Mouse (Mus musculus) cerebellum, adult 9-11 months (tissue): ENCODE measurements around the gene Mcu.

ENCODE experiments used
- DNase-seq: peaks from one replicate; pipeline ENCODE4 v3.0.0; 2022

The Mcu gene

DNA sequence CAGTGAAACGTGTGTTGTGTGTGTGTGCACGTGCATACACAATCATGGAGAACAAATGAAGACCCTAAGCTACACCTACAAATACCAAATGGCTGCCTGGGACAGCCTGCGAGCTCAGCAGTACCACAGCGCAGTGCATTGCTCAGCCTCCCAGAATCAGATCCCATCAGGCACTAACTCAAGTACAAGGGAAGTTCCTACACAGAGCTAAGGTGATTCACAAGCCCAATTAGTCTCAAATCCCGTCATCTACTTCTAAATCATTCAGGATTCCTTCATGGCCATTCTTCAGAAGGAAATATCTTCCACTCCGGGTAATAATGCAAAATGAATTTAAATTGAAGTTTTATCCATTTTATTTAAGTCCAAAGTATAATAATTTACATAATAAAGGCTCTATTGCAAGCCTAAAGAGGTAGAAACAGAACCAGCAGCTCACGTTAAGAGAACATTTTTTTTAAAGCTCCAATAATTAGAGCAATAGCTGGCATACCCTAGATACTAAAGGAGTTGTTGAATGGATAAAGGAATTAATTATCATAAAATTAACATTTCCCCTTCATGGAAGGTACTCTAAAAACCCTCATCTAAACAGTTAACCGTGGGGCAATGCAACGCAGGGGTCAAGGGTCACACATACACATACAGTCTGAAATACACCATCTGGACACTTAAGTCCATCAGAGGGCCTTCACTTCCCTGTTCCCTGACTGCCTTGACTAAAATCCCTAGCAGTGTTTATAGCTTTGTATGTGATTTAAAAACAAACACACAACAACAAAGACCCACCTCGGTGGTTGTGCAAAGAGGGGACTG is 47.6 kb downstream of the Mcu start:
- DNase-seq, result no peak

DNA sequence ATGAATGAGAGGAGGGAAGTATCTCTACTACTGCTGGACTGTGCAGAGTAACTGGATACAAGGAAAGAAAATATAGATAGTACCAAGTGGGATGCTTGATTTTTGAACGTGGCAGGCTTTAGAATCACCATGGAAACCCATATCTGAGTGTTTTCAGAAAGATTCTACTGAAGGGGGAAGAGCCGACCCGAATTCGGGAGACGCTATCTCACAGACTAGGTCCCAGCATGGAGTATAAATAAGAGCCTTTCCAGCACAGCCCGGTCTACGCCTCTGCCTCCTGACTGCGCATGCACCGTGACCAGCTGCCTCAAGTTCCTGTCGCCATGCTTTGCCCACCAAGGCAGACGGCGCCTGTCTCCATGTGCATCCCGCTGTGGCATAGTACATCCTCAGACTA is 49.5 kb downstream of the Mcu start:
- no peak for DNase-seq

DNA sequence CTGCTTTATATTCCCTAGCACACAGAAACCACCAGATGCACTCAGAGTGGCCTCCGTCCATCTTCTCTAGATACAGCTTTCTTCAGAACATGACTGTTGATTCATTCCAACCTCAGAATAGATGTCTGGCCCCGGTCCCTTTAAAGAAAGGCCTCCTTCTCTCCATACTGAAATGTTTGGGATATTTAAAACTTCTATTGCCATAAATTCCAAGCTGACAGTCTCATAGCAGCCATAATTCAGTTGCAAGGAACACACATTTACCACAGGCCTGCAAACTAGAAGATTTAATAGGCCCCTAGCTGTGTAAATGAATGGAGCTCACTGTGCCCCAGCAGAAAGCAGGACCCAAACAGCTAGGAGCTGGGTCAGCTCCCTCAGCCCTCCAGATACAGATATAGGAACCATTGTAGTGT is 50.5 kb downstream of the Mcu start:
- no peak for DNase-seq

DNA sequence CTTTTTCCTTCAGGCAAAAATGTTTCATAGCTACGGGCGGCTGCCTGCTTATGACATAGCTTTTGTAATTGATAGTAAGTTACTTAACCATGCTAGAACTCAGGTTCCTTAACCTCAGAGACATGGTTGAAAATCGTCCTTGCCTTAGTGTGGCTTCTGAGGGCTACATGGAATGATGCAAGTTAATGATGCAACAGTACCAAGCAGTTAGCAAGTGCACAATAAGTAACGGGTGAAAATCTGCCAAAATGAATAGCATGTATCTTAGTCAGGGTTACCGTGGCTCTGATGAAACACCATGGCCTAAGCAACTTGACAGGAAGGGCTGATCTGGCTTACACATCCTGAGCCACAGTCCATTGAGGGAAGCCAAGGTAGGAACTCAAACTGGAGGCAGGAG is 51.9 kb downstream of the Mcu start:
- DNase-seq, result no peak

DNA sequence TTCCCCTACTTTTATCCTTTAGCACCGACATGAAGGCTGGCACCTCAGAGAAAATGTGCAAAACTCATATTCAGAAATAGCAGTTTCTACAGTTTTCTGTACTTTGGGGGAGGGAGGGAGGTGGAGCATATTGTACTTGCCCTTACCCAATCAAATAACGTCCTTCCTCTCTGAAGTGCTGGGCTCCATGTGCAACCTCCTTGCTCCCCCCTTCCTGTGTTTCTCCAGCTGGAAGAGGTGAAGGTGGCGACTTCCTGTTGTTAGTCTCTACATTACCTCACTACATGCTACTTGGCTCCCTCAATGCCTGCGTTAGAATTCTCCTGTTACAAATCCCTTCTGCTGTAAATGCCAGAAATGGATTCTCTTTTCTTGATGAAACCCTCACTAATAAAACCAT is 54.0 kb downstream of the Mcu start:
- no peak for DNase-seq

DNA sequence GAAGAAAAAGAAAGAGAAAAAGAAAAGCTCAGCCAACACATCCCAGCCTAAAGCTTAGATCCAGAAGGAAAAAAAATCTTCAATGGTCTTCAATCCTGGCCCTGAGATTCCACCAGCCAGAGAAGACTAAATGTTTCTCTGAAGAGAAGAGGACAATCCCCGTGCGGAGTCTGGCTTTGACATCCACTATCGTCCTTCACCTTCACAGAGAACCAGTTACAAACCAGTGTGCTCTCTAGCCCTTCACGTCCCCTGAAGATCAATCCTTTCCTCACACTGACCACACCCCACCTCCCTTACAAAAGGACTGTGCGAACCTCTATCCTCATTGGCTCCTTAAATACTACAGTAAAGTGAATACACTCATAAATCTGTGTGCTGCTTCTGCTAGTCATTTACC is 56.4 kb downstream of the Mcu start:
- DNase-seq, result no peak

DNA sequence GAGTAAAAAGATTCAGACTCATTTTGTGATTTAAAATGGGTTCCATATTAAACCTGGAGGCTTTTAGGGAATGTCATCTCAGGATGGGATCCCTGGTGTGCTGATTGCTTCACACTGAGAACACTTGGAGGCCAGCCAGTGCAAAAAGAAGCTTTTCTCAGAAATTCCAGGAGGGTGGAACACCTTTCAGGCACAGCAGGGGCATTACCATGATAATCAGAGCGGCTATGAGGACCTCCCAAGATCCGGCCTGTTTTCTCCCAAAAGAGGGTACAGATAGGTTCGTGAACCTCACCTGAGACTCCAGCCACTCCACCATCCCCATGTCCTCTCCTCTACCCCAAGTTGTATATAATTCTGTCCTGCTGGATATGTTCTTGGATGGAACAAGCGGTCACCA is 57.9 kb downstream of the Mcu start:
- peak; percentile 58 for DNase-seq

DNA sequence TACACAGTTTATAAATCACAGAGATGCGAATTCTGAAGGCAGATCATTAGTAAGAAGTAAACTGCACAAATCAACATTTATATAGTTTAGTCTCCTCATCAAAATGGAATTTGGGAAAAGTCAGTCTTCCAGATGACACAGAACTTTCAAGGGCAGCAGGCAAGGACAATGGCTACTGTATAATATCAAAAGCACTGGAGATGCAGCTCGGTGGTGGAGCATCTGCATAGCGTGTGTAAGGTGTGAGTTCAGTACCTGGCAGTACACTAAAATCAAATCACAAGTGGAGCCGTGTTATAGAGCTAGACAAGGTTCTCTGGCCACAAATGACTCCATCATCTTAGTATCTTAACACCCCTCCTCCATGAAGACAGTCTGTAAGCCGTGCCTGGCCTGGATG is 58.3 kb downstream of the Mcu start:
- DNase-seq, result no peak

DNA sequence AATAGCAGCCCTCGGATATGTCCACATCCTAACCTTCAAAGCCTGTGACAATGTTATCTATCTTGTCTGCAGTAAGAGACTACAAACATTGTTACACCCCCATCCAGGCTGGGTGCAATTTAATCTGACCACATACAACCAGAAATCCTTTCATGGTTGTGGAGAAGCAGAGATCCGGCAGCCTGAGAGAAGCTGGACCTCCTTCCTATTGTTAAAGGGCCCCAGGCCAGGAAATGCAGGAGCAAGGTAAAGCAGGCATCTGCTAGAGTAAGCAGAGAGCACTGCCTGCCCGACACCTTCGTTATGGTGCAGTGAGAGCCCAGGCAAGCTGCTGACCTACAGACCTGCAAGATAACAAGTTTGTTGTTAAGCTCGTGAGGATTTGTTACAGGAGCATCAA is 60.0 kb downstream of the Mcu start:
- no peak for DNase-seq

DNA sequence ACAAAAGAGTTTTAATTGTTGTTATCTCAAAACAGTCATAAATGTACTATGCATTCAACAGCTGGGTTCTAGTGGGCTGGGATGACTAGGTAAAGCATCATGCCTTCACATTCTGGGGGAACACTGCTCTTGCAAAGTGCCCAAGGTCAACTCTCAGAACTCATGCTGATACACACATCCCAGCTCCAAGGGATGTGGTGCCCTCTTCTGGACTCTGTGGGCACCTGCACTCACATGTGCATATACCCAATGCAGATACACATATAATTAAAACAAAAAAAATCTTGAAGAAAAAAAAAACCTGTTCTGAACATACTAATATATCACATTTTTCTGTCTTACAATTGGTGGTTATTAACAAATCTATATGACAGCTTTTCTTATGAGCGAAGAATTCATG is 62.2 kb downstream of the Mcu start:
- no peak for DNase-seq

DNA sequence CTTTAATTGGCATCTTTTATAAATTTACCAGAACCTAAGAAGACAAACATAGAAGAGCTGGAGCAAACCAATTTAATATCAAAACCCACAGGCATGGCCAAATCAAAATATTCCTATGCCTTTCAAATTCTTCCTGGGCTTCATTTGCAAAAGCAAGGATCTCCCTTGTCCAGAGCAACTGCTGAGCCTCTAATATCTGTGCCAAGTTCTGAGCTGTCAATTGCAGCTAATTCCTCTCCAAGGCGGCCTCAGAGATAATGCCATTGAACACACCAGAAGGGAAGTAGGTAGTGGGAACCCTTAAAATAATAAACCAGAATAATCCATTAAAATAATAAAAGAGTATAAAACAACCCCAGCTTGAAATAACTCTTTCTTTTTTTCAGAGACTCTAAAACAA is 64.0 kb downstream of the Mcu start:
- peak; percentile 59 for DNase-seq

DNA sequence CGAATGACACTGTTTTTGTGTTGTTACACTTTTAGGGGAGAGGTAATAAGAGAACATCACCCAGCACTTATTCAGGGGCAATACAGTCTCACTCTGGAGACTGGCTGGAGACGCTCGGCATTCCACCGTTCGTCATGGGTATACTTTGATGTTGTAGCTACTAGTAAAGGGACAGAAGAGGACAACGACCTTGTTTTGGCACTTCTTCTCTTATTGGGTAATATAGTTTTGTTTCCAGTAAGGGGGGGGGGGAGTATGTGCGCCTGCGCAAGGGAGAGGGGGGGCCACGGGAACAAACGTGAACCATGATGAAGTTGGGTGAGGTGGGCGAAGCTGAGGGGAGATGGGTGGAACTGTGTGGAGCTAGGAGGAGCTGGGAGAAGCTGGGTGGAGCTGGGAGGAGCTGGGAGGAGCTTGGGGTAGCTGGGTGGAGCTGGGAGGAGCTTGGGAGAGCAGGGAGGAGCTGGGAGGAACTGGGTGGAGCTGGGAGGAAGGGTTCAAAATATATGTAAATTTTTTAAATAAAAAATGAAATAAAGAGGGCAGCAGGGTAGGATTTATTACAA is 67.6 kb downstream of the Mcu start:
- DNase-seq, result no peak

DNA sequence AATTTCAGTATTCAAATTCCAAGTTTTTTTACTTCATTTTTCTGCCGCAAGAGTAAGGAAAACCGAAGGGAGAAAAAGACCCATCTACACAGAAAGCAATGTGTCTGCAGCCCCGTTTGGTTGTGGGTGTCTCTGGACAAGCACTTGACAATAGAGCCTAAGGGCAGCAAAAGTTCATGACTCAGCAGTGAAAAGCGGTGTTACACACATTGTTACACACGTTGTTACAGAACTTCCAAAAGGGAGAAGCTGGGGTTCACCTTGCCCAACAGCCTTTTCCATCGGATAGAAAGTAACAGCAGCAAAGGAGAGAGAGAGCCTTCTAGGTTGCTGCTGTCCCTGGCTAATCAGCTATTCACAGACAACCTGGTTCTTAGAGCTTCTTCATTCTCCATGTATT is 68.3 kb downstream of the Mcu start:
- DNase-seq, result no peak

DNA sequence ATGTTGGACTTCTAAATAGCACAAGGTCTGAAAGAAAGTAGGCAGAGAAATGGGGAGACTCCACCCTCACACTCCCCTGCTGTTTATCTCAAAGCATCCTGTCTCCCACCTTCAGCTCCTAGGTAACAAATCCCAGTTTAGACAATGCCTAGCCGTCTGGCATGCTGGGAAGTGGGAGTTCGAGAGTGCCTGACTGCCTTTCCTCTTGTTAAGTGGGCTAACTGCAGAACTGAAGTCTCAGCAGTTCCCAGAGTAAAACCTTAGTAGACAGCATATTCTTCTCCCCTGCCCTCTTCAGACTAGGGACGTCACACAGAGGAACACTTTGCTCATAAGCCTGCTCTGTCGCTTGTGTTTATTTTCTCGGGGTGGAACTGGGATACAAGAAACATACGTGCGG is 69.1 kb downstream of the Mcu start:
- no peak for DNase-seq

DNA sequence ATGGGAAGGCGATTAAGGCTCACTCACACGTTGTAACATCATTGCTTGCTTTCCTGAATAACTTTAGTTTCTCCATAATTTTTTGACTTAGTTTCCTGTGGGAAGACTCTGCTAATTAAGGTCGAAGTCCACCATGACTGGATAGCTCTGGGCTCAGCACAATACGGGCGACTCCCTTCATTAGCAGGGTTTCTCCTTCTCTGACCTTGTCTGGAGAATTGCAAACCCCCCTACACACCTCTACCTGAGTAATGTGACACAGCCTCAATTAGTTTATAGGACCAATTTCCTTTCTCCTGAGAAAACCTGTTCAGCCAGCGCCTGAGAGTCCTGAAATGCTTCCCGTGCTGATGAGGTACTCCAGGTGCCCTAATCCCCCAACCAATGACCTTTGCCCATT is 71.3 kb downstream of the Mcu start:
- no peak for DNase-seq

DNA sequence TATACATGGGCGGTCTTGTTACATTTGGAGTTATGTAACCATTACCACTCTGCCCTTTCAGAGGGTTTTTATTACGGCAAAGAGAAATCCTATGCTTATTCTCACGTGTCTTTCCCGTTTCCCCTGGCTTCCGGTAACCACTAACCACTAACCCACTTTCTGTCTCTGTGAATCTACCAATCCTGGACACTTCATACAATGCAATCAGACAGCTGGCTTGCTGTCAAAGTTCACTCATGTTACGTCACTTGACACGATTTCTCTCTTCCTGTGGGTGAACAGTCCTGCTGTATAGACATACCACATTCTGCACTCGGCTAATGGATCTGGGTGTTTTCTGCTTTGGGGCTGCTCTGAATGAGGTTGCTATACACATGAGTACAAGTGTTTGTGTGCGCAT is 73.1 kb downstream of the Mcu start:
- DNase-seq, result no peak

DNA sequence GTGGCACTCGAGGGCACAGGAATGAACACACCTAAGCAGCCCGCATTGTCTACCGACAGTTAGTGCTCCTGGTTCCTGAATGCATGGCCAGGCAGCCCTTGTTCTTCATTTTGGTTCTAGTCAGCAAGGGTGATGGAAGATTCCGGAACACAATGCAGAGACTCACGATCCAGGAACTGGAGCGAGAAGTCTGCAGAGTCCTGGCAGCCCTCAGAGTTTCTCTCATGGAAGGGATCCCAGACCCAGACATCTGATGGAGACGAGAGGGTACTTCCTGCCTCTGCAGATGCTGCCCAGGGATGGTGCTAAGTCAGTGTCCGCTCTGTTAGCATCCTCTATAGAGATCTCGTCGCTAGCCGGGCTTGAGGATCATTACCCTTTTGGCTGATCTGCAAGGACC is 75.0 kb downstream of the Mcu start:
- DNase-seq, result peak; percentile 65

DNA sequence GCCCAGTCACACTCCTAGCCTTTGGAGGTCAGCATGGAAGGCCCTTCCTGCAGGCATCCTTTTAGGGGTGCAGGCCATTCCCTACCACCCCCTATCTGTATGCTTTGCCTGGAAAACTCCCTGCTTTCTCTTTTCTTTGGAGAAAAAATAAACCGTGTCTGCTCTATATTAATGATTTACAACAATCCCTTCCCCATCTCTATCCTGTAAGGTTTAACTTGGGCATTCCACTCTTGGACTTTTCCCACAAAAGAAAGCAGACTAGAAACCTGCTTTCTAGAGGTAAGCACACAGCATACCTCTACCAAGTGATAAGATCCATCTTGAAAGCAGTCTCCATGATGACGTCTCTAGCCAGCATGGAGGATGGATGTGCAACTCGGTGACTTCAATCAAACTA is 75.9 kb downstream of the Mcu start:
- no peak for DNase-seq

DNA sequence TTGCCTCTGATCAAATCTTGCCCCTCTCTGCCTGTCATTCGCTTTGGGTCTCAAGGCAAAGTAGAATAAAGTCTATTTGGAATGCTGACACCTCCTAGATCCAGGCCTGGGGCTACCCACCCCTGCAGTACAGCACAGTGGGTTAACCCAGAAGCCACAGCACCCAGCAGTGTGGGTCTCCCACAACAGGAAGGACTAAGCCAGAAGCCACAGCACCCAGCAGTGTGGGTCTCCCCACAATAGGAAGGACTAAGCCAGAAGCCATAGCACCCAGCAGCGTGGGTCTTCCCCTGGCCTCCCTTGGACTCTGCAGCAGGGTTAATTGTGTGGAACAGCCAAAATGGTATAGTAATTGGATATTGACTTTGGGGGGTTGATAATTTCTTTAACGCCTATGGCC is 76.4 kb downstream of the Mcu start:
- no peak for DNase-seq

DNA sequence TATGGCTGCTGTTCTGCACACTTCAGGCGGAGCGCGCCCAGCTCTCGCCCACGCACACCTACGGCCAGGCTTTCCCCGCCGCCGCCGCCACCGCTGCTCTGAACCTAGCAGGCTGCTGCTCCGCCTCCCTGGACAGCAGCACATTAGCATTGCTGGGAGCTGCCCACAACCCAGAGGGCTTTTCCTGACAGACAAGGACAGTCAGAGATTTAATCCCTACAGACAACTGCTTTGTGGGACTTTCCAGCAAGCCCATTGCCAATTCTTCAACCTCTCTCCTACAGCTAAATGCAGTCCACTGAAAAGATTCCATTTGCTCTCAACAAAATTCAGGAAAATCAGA is 77.0 kb downstream of the Mcu start:
- peak; percentile 58 for DNase-seq

DNA sequence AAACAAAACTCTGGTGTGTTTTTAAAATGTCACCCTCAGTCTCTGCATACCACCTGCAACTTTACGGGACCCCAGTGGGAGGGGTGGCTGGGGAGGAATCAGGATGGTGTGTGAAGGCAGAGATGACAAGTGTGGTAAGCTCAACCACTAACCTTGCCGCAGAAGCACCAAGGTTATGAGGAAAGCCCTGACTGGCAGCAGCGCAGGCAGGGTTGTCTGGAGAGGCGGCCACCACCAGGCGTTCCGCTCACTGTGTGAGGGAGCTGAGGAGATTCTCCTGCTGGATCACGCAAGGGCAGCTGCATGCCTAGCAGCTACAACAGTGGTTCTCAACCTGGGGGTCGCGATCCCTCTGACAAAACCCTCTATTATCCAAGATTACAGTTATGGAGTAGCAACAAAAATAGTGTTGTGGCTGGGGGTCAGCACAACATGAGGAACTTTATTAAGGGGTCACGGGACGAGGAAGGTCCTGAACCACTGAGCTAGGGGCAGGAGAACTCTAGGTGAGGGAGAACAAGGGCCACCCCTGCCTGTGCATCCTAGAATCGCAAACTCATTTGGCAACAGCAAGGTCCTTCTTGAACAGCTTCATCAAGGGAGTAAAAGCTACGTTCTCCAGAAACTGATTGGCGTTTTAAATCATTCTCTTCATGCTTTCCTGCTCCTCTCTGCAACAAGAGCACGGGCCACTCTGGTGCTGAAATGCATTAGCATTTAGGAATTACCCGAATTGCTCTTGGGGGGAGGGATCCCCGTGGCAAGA is 77.5 kb downstream of the Mcu start:
- DNase-seq, result no peak

DNA sequence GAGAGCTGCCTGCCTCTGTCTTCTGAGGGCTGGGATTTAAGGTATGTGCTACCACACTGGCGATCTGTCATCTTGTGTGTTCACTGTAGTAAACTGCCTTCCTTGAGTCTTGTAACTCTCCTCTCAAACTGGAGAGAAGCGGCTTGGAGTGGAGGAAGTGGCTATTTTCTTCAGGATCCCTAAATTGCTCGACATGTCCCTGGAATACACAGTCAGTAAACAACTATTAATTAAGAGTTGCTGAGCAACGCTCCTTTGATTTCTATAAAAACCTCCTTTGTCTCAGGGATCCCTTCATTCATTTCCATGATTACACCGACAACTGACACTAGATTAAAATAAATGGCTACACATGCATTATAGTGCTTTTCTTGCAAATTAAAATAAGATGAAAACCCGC is 78.4 kb downstream of the Mcu start:
- DNase-seq, result no peak

DNA sequence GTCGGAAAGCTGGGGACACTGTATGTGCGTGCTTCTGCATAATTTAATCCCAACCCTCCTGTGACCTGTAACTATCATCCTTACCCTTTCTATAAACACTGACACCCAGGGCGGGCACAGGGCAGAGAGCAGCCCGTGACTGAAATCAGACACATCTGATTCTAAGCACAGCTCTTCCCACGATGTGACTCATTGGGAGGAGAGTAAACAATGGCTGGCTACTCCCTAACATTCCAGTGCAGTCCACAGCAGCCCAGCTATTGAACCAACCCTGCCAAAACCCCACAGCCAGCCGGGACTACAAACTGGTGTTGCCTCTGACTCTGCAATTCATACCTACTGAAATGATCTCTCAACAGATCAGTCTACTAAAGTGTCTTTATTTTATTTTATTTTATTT is 78.9 kb downstream of the Mcu start:
- no peak for DNase-seq

DNA sequence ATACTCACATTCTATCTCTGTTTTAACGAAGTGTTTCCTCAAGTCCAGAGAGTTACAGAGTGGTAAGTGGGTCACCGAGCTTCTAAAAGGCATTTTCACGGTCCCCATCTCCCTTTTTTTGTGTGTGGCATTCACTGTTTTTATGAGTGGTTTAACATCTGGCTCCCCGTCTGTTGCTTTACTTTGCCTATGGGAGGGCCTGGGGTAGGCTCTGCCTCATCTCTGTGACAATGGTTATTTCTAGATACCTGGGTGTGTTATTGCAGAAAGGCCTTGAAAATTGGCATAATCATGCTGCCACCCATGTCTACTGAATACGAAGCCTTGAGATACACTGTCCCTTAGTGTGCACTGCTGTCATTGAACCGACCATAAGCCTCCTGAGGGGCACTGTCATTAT is 84.2 kb downstream of the Mcu start:
- no peak for DNase-seq

DNA sequence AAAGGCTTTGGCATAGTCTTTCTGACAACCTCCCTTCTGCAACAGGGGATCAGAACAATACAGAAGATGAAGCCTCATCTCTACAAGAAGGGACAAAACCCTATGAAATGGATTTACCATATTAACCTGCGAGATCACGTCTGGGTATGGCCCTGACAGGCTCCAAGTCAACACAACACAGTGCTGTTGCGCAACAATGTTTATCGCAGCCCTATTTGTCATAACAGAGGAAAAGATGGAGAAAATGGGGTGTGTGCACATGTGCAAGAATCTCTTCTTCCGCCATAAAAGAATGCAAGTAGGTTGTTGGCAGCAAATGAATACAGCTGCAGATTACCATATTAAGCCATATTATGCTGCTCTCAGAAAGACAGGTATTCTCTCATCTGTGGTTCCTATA is 88.7 kb downstream of the Mcu start:
- no peak for DNase-seq
